ENCODE assay signal across 9 mouse cellular contexts in the genomic region with DNA sequence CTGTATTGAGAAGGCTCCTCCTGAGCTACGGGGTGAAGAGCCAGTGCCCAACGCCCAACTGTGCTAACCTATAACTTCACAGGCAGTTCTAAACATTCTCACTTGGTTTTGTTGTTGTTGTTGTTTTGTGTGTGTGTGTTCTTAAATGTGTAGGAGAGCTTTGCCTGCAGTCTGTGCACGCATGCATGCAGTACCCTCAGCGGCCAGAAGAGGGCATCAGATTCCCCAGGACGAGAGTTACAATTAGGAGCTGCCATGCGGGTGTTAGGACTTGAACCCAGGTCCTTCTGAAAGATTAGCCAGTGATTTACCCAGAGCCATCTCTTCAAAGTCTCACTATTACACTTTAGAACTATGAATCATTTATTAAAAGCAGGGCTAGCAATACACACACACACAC. TPM values are rescaled to one million over a fixed set of nuclear protein-coding genes. Genes with fewer than 3 reads are reported as not detected.
A peak's percentile ranks its signal among the peaks of the same experiment; 100 is the strongest.
DNase-seq lines count a peak whose midpoint lies in the region; ATAC-seq and TF ChIP-seq lines count a peak whose summit lies in the region.
"Had no signal": no experiment of that assay in that cellular context is flagged by ENCODE, and none has a peak within 500 bp of the region (broad histone marks: within the 10 kb centered on the region; RNA-seq: fewer than 3 reads in every experiment).

No protein-coding gene starts in this region.

- 87% methylated on average over 6 of the region's 6 CpGs for WGBS in lung, embryonic 14.5 days
- 88% methylated on average over 6 of the region's 6 CpGs for WGBS in neural tube, embryonic 15.5 days

- H3K36me3 ChIP-seq in lung, embryonic 14.5 days (ENCODE audit: insufficient read depth) = 0 out of 2 replicates have a peak, but pooled peaks cover 10% of the 10 kb centered on the region
- H3K36me3 ChIP-seq in neural tube, embryonic 15.5 days = no peaks in the 10 kb centered on the region
- H3K36me3 ChIP-seq: liver, embryonic 15.5 days had no signal

- no peaks in the 10 kb centered on the region for H3K9me3 ChIP-seq in lung, embryonic 14.5 days (ENCODE audit: low read depth, low read length)
- H3K9me3 ChIP-seq in neural tube, embryonic 15.5 days (replicated peaks) = no peaks in the 10 kb centered on the region
- H3K9me3 ChIP-seq: liver, embryonic 15.5 days had no signal

- H3K27ac ChIP-seq in lung, embryonic 14.5 days (ENCODE audit: low read depth) = no peak overlapping the region
- H3K27ac ChIP-seq in embryonic fibroblast, embryonic 13.5 days (ENCODE audit: insufficient read depth, low read length) = no peak overlapping the region
- no peak overlapping the region for H3K27ac ChIP-seq in neural tube, embryonic 15.5 days (replicated peaks)
- H3K27ac ChIP-seq: liver, embryonic 15.5 days had no signal

- TF ChIP-seq POLR2A in embryonic fibroblast, embryonic 13.5 days (IDR thresholded peaks at IDR 0.05; ENCODE audit: low read depth, low read length) = no peak

- H3K27me3 ChIP-seq in lung, embryonic 14.5 days (ENCODE audit: insufficient read depth, low read length) = no peaks in the 10 kb centered on the region
- H3K27me3 ChIP-seq in neural tube, embryonic 15.5 days (replicated peaks) = no peaks in the 10 kb centered on the region
- H3K27me3 ChIP-seq: liver, embryonic 15.5 days had no signal

- H3K9ac ChIP-seq in lung, embryonic 14.5 days = no peak overlapping the region
- no peak overlapping the region for H3K9ac ChIP-seq in neural tube, embryonic 15.5 days (replicated peaks)
- H3K9ac ChIP-seq: liver, embryonic 15.5 days had no signal

- TF ChIP-seq CTCF in lung, embryonic 14.5 days (IDR thresholded peaks at IDR 0.05; ENCODE audit: low read depth) = peak; percentile 65
- peak; percentile 20; the same call in 1 of the 2 replicates for TF ChIP-seq CTCF in embryonic fibroblast, embryonic 13.5 days (IDR thresholded peaks at IDR 0.05; ENCODE audit: borderline replicate concordance, insufficient read depth, low read length)

- no peak for ATAC-seq in lung, embryonic 14.5 days (ENCODE audit: insufficient read depth)
- no peak for ATAC-seq in neural tube, embryonic 15.5 days (ENCODE audit: low FRiP score)

- no peak overlapping the region for H3K4me2 ChIP-seq in lung, embryonic 14.5 days
- H3K4me2 ChIP-seq in neural tube, embryonic 15.5 days = no peak overlapping the region
- H3K4me2 ChIP-seq: liver, embryonic 15.5 days had no signal

- H3K4me1 ChIP-seq in lung, embryonic 14.5 days (ENCODE audit: insufficient read depth) = peaks cover 5% of the 10 kb centered on the region; the same call in 1 of the 2 replicates
- H3K4me1 ChIP-seq in embryonic fibroblast, embryonic 13.5 days (ENCODE audit: control insufficient read depth, insufficient read depth, low read length) = peaks cover 15% of the 10 kb centered on the region
- peaks cover 8% of the 10 kb centered on the region for H3K4me1 ChIP-seq in neural tube, embryonic 15.5 days

- DNase-seq in cerebellum, postnatal 10 days = peak; percentile 21 to 34
- no peak for DNase-seq in cerebellum, adult 11-12 months
- peak; percentile 33 for DNase-seq in lung, embryonic 14.5 days
- no peak for DNase-seq in lung, postnatal 25 days (ENCODE audit: low spot score)
- DNase-seq in testis, postnatal 10 days (ENCODE audit: low spot score) = peak; percentile 69
- no peak for DNase-seq in yolk sac, embryonic 10.5 days (ENCODE audit: low spot score)

- H3K4me3 ChIP-seq in lung, embryonic 14.5 days (ENCODE audit: low read depth, low read length) = no peak overlapping the region
- H3K4me3 ChIP-seq in embryonic fibroblast, embryonic 13.5 days (ENCODE audit: insufficient read depth, low read length) = no peak overlapping the region
- H3K4me3 ChIP-seq in neural tube, embryonic 15.5 days (replicated peaks) = no peak overlapping the region
- H3K4me3 ChIP-seq: liver, embryonic 15.5 days had no signal

RNA-seq across cellular contexts. Expression of a gene that starts 12.0 kb away (rescaled TPM):
- polyA plus RNA-seq in lung, embryonic 14.5 days (2014; fragmentation: Nextera tagmentation; extraction: Ambion mirVana) = 16.6 and 17.1 TPM in 2 replicates
- polyA plus RNA-seq in embryonic fibroblast, embryonic 13.5 days (2011; ENCODE audit: insufficient read length, low read depth, missing spikeins) = 41.4 and 52.9 TPM in 2 replicates
- polyA plus RNA-seq in neural tube, embryonic 15.5 days (2015; fragmentation: Nextera tagmentation; extraction: Ambion mirVana) = 5.8 and 6.1 TPM in 2 replicates

Comparison
In these comparisons a context has a peak if more than half of its experiments do, and no peak if none do; other contexts are left out.
1. DNase-seq: peak in cerebellum, postnatal 10 days (2 of 2), lung, embryonic 14.5 days (single experiment) and testis, postnatal 10 days (single experiment); none in cerebellum, adult 11-12 months (single experiment), lung, postnatal 25 days (single experiment) and yolk sac, embryonic 10.5 days (single experiment).